Mouse (Mus musculus) heart, postnatal 0 days (tissue): ENCODE results near the gene Pear1.
"Not testable (repeated sequence)": the region's sequence is repeated elsewhere in the genome, so short reads cannot be mapped to it uniquely, and the experiment has no call there.

ENCODE experiments used
- CTCF ChIP-seq: IDR thresholded peaks from 2 replicates; pipeline ENCODE4 v1.5.1; 2016; ENCODE audit warnings: antibody characterized with exemption, control low read depth, low read depth
- EP300 ChIP-seq: IDR thresholded peaks from 2 replicates; pipeline ENCODE4 v1.6.1; 2016; ENCODE audit warnings: antibody characterized with exemption, low read depth

- not testable (repeated sequence) for TF ChIP-seq EP300, CTCF
Measured at GRCm38 (mm10) chr3:87864111-87864510, 40.0 kb upstream of the Pear1 start.
